Mouse (Mus musculus): ENCODE measurements around the gene Tacc3. TPM values are rescaled to one million over a fixed set of nuclear protein-coding genes. Genes with fewer than 3 reads are reported as not detected.
A peak's percentile ranks its signal among the peaks of the same experiment; 100 is the strongest.

The Tacc3 gene
- polyA plus RNA-seq, 1 experiment from 2014 or later = 277 TPM

DNA sequence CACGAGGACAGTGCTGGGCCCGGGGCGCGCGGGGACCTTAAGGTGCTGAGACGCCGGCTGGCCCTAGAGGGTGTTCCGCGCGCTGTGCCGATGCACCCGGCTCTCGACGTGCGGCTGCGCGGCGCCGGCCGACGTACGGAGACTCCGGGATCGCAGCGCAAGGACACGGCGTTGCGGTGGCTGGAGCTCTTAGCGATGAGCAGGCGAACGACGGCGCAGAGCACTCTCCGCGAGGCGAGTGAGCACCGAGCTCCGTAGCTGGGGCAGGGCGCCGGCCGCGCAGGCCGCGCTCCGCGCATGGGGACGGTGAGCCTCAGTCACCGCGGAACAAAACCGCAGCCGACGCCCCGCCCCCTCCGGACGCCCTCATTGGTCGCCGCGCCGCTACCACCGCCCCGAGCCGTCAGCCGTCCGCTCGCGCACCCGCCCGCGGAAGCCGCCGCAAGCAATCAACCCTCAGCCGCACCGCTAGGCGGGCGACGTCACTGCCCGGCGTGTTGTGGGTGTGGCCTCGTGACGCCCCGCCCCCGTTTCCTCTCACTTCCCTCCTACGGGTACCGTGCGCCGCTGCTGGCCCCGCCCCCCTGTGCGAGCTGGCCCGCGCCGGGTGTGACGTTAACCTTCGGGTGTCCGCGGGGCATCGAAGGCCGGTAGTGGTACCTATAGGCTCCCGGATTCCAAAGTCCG, 28.5 kb upstream of the Tacc3 start, which contains the start of the genes Fam53a and Gm9903:
Gene Fam53a (minus strand): TSS at position 335 of the 687 bp plus-strand sequence.
Gene Gm9903 (plus strand): TSS at position 625 of the 687 bp plus-strand sequence.
- WGBS = under 1% methylated on average over 92 of the region's 99 CpGs
- no peaks in the 10 kb centered on the region; the same call in 1 of the 2 replicates for H3K36me3 ChIP-seq (ENCODE audit: control insufficient read depth, insufficient read depth, low read length)
- H3K4me3 ChIP-seq (ENCODE audit: low read depth, low read length) = peak within 1 kb of the TSS; percentile 81
- no peaks in the 10 kb centered on the region for H3K27me3 ChIP-seq (ENCODE audit: control insufficient read depth, insufficient read depth, low read length)
- H3K9me3 ChIP-seq (ENCODE audit: control insufficient read depth, low read length) = no peaks in the 10 kb centered on the region
- peak within 1 kb of the TSS; percentile 72 for H3K27ac ChIP-seq (ENCODE audit: low read depth, low read length)
- DNase-seq (ENCODE audit: low spot score, missing footprints) (peak; percentile 100), ATAC-seq (ENCODE audit: low FRiP score) (peak; percentile 96)
- peaks cover 9% of the 10 kb centered on the region for H3K4me1 ChIP-seq (ENCODE audit: control insufficient read depth, insufficient read depth, low read length)
- peak within 1 kb of the TSS; percentile 74 for H3K9ac ChIP-seq (ENCODE audit: low read length)
- H3K4me2 ChIP-seq = peak within 1 kb of the TSS; percentile 84

DNA sequence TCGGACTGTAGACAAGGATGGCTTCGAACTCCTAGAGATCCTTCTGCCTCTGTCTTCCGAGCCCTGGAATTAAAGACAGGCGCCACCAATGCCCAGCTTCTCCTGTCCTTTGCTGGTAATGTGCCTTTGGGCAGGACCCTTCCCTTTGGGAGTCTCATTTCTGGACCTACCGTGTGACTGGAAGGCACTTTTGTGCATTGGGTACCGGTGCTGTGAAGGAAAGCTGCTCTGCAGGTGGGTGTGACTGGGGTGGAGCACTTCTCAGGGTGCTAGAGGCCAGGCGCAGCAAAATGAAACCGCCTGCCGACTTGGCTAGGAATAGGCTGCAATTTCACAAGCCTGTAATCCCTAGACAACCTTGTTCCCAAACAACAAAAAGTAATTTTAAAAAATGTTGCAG, 27.9 kb upstream of the Tacc3 start:
- H3K27ac ChIP-seq (ENCODE audit: low read depth, low read length) = no peak overlapping the region

DNA sequence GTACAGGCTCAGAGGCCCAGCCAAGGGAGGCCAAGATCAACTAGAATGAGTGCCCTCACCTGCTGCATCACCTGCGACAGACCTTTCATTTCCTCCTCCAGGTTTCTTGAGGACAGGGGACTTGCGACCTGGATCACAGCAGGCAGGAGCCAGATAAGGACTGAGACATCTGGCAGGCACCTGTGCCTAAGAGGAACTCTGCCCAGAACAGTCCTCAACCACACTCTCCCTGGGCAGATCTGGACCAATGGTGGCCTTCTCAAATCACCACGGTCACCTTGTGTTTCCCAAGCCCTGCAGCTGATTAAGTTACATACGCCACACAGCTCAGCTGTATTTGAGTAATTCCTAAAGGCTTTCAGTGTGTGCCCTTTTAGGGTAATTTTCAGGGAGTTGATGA, 27.3 kb upstream of the Tacc3 start:
- Histone ChIP-seq H3K9ac (ENCODE audit: low read length) (no peak overlapping the region), H3K9me3 (ENCODE audit: control insufficient read depth, low read length) (no peaks in the 10 kb centered on the region), H3K4me2 (no peak overlapping the region), H3K27me3 (ENCODE audit: control insufficient read depth, insufficient read depth, low read length) (no peaks in the 10 kb centered on the region), H3K4me1 (ENCODE audit: control insufficient read depth, insufficient read depth, low read length) (peaks cover 9% of the 10 kb centered on the region), H3K36me3 (ENCODE audit: control insufficient read depth, insufficient read depth, low read length) (no peaks in the 10 kb centered on the region; the same call in 1 of the 2 replicates), H3K4me3 (ENCODE audit: low read depth, low read length) (no peak overlapping the region), H3K27ac (ENCODE audit: low read depth, low read length) (no peak overlapping the region)
- 76% methylated on average over 4 of the region's 4 CpGs for WGBS
- ATAC-seq (ENCODE audit: low FRiP score) (no peak), DNase-seq (ENCODE audit: low spot score, missing footprints) (no peak)

More for the DNA sequence above, 27.9 kb upstream of the Tacc3 start:
- peak overlapping the region; percentile 51 for H3K4me2 ChIP-seq
- H3K4me3 ChIP-seq (ENCODE audit: low read depth, low read length) = peak overlapping the region; percentile 81
- ATAC-seq (ENCODE audit: low FRiP score) = peak; percentile 38; the same call in 1 of the 2 replicates
- peak overlapping the region; percentile 46 for H3K9ac ChIP-seq (ENCODE audit: low read length)
- H3K27me3 ChIP-seq (ENCODE audit: control insufficient read depth, insufficient read depth, low read length) = no peaks in the 10 kb centered on the region
- DNase-seq (ENCODE audit: low spot score, missing footprints) = no peak
- WGBS = 6% methylated on average over 9 of the region's 9 CpGs
- peaks cover 9% of the 10 kb centered on the region for H3K4me1 ChIP-seq (ENCODE audit: control insufficient read depth, insufficient read depth, low read length)
- no peaks in the 10 kb centered on the region; the same call in 1 of the 2 replicates for H3K36me3 ChIP-seq (ENCODE audit: control insufficient read depth, insufficient read depth, low read length)
- no peaks in the 10 kb centered on the region for H3K9me3 ChIP-seq (ENCODE audit: control insufficient read depth, low read length)

DNA sequence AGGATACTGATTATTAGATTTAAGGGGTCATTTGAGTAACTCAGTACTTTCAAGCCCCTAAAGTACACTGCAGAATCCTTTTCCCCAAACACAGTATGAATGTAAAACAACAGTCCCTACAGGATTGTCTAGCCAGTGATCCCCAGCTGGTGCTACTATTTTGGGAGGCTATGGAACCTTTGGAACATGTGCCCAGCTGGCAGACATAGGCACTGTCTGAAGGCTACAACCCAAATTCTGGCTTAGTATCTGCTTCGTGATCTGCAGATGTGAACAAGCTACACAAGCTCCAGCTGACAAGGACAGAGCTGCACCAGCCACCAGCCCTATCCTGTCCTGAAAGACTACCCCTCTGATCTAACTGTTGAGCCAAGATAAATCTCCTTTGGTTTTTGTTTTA, 25.4 kb upstream of the Tacc3 start:
- Histone ChIP-seq H3K36me3 (ENCODE audit: control insufficient read depth, insufficient read depth, low read length) (peaks cover under 1% of the 10 kb centered on the region), H3K4me2 (no peak overlapping the region), H3K9ac (ENCODE audit: low read length) (no peak overlapping the region), H3K27ac (ENCODE audit: low read depth, low read length) (no peak overlapping the region), H3K4me3 (ENCODE audit: low read depth, low read length) (no peak overlapping the region), H3K27me3 (ENCODE audit: control insufficient read depth, insufficient read depth, low read length) (no peaks in the 10 kb centered on the region), H3K9me3 (ENCODE audit: control insufficient read depth, low read length) (no peaks in the 10 kb centered on the region), H3K4me1 (ENCODE audit: control insufficient read depth, insufficient read depth, low read length) (peaks cover 9% of the 10 kb centered on the region)
- ATAC-seq (ENCODE audit: low FRiP score) (no peak), DNase-seq (ENCODE audit: low spot score, missing footprints) (no peak)
- 90% methylated on average over 1 of the region's 1 CpGs for WGBS

DNA sequence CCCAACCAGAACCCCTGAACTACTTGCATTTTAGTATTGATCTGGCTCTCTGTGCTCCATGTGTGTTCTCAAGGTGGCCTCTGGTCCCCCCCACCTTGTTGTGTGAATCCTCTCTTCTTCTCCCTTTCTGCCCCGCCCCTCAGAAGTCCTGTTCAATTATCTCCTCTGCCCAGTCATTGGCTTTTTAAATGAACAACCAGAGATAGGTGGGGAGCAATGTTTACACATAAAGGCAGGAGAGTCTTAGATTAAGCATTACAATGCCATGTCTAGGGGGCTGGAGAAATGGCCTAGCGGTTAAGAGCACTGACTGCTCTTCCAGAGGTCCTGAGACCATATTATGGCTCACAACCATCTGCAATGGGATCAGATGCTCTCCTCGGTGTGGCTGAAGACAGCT, 22.6 kb upstream of the Tacc3 start:
- DNase-seq (ENCODE audit: low spot score, missing footprints) (no peak), ATAC-seq (ENCODE audit: low FRiP score) (no peak)
- no peak overlapping the region for H3K9ac ChIP-seq (ENCODE audit: low read length)
- 94% methylated on average over 3 of the region's 3 CpGs for WGBS
- no peaks in the 10 kb centered on the region for H3K27me3 ChIP-seq (ENCODE audit: control insufficient read depth, insufficient read depth, low read length)
- H3K27ac ChIP-seq (ENCODE audit: low read depth, low read length) = no peak overlapping the region
- peaks cover 2% of the 10 kb centered on the region for H3K36me3 ChIP-seq (ENCODE audit: control insufficient read depth, insufficient read depth, low read length)
- no peak overlapping the region for H3K4me3 ChIP-seq (ENCODE audit: low read depth, low read length)
- no peak overlapping the region for H3K4me2 ChIP-seq
- H3K9me3 ChIP-seq (ENCODE audit: control insufficient read depth, low read length) = no peaks in the 10 kb centered on the region
- H3K4me1 ChIP-seq (ENCODE audit: control insufficient read depth, insufficient read depth, low read length) = no peaks in the 10 kb centered on the region

DNA sequence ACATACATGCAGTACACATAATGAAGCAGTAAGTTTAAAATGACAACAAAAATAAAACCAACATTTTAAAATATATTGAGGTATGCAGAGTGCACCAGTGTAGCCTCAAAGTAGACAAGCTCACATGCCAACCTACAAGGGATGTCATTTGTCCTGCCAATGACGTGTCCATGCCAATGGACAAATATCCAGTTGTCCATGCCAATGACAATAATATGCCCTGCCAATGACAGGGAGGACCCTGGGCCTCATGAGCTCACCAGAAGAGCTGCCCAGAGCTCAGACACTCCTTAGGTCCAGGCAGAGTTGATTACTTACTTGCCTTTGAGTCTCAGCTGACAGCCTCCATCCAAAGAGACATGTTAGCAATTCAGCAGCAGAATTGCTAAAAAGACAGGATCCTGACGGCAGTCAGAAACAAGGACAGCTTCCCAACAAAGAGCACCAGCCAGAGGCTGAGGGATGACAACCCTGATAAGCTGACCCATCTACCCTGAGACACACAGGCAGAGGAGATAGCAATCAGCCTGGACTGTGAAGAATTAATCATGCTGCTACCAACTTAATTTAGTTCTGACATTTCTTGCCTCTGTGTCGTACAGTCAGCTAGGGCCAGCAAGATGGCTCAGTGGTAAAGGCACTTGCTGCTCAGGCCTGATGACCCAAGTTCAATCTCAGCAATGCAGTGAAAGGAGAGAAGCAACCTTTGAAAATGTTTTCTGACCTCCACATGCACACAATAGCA, 20.1 kb upstream of the Tacc3 start:
- Histone ChIP-seq H3K4me1 (ENCODE audit: control insufficient read depth, insufficient read depth, low read length) (no peaks in the 10 kb centered on the region), H3K27me3 (ENCODE audit: control insufficient read depth, insufficient read depth, low read length) (no peaks in the 10 kb centered on the region), H3K9ac (ENCODE audit: low read length) (no peak overlapping the region), H3K9me3 (ENCODE audit: control insufficient read depth, low read length) (no peaks in the 10 kb centered on the region), H3K4me3 (ENCODE audit: low read depth, low read length) (no peak overlapping the region), H3K27ac (ENCODE audit: low read depth, low read length) (no peak overlapping the region), H3K36me3 (ENCODE audit: control insufficient read depth, insufficient read depth, low read length) (peaks cover 11% of the 10 kb centered on the region), H3K4me2 (no peak overlapping the region)
- 84% methylated on average over 3 of the region's 3 CpGs for WGBS
- peak; percentile 51 for DNase-seq (ENCODE audit: low spot score, missing footprints)
- no peak for ATAC-seq (ENCODE audit: low FRiP score)

DNA sequence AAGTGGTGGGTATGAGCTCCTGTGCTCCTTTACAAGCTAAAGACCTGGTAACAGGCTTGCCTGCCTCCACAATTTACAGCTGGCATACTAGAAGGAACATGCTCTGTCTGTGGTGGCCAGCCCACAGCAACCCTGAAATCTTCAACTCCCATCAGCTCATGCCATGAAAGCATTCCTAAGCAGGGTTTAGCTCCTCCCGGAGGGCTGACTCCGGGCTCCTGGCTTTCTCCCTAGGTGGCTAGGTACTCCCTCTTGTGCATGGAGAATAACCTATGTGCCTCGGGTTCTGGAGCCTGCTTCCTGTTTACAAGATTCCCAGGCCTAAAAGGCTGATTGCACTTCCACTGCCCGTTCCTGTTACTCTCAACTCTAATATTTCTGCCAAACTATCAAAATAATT, 19.1 kb upstream of the Tacc3 start:
- Histone ChIP-seq H3K27me3 (ENCODE audit: control insufficient read depth, insufficient read depth, low read length) (no peaks in the 10 kb centered on the region), H3K4me2 (no peak overlapping the region), H3K36me3 (ENCODE audit: control insufficient read depth, insufficient read depth, low read length) (peaks cover 15% of the 10 kb centered on the region), H3K9ac (ENCODE audit: low read length) (no peak overlapping the region), H3K4me3 (ENCODE audit: low read depth, low read length) (no peak overlapping the region), H3K4me1 (ENCODE audit: control insufficient read depth, insufficient read depth, low read length) (no peaks in the 10 kb centered on the region), H3K9me3 (ENCODE audit: control insufficient read depth, low read length) (no peaks in the 10 kb centered on the region), H3K27ac (ENCODE audit: low read depth, low read length) (no peak overlapping the region)
- DNase-seq (ENCODE audit: low spot score, missing footprints) = peak; percentile 81
- 83% methylated on average over 4 of the region's 4 CpGs for WGBS
- ATAC-seq (ENCODE audit: low FRiP score) = no peak

DNA sequence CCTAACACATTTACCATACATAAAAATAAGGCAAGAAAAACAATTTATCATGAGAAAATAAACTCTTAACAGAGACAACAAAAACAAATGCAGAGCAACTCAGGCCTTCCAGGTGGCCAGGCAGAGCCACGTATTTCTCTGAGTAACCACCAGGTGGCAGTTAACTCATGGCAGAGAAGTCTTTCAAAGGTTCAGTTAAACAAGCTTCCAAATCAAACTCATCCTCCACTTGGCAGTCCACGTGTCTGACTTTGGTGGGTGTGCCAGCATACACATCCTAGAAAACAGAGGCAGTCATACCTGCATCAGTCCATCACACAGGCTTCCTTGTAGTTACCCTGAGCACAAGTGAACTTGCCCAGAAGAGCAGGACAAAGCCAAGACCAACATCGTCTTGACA, 17.3 kb upstream of the Tacc3 start:
- H3K9me3 ChIP-seq (ENCODE audit: control insufficient read depth, low read length) = no peaks in the 10 kb centered on the region
- peaks cover 21% of the 10 kb centered on the region for H3K36me3 ChIP-seq (ENCODE audit: control insufficient read depth, insufficient read depth, low read length)
- no peaks in the 10 kb centered on the region for H3K4me1 ChIP-seq (ENCODE audit: control insufficient read depth, insufficient read depth, low read length)
- DNase-seq (ENCODE audit: low spot score, missing footprints) = peak; percentile 91
- no peak for ATAC-seq (ENCODE audit: low FRiP score)
- H3K27ac ChIP-seq (ENCODE audit: low read depth, low read length) = no peak overlapping the region
- H3K9ac ChIP-seq (ENCODE audit: low read length) = no peak overlapping the region
- WGBS = 50% methylated on average over 3 of the region's 3 CpGs
- H3K27me3 ChIP-seq (ENCODE audit: control insufficient read depth, insufficient read depth, low read length) = no peaks in the 10 kb centered on the region
- H3K4me3 ChIP-seq (ENCODE audit: low read depth, low read length) = no peak overlapping the region
- no peak overlapping the region for H3K4me2 ChIP-seq

DNA sequence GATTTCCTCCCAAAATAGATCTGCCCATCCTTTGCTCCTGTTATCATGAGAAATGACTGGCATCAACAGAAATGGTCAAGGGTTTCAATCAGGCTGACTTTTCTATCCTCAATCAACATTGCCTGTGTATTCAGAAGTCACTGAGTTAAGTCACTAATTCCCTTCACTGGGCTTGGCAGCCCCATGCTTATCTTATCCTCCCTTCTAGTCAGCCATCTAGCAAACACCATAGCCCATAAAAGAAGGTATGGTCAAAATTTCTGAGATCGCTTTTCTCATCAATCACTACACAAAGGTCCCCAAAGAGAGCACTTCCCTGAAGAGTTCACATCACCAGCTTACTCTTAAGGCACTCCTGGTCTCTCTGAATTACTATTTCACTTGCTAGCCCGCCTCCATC, 6.9 kb upstream of the Tacc3 start:
- ATAC-seq (ENCODE audit: low FRiP score) (no peak), DNase-seq (ENCODE audit: low spot score, missing footprints) (no peak)
- Histone ChIP-seq H3K36me3 (ENCODE audit: control insufficient read depth, insufficient read depth, low read length) (peaks cover 12% of the 10 kb centered on the region), H3K27me3 (ENCODE audit: control insufficient read depth, insufficient read depth, low read length) (no peaks in the 10 kb centered on the region), H3K4me1 (ENCODE audit: control insufficient read depth, insufficient read depth, low read length) (peaks cover 17% of the 10 kb centered on the region), H3K9me3 (ENCODE audit: control insufficient read depth, low read length) (no peaks in the 10 kb centered on the region), H3K4me2 (peak overlapping the region; percentile 65), H3K27ac (ENCODE audit: low read depth, low read length) (peak overlapping the region; percentile 8; the same call in 1 of the 2 replicates), H3K4me3 (ENCODE audit: low read depth, low read length) (peak overlapping the region; percentile 55), H3K9ac (ENCODE audit: low read length) (peak overlapping the region; percentile 73)
- WGBS = 20% methylated on average over 2 of the region's 2 CpGs
